In the genomic region with DNA sequence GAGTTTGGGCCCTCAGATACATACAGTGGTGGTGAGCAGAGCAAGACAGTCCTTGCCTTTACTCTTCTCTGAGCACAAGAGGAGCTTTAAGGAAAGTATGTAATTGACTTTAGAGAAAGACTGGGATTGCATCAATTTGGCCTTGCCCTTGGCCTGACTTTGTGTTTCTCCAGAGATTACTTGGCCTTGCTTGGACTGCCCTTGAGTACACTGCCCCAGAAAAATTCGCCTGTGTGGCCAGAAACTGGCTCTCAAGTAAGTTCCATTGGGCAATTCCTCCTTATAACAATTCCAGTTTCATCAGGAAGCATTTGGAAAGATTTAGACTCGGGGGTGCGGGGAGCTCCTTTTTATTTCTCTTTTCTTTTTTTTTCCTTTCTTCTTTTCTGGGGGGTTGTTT, we compare ENCODE assay signal across 14 mouse cellular contexts. TPM values are rescaled to one million over a fixed set of nuclear protein-coding genes. Genes with fewer than 3 reads are reported as not detected.
DNase-seq lines count a peak whose midpoint lies in the region; ATAC-seq lines count a peak whose summit lies in the region.
"Had no signal": no experiment of that assay in that cellular context is flagged by ENCODE, and none has a peak within 500 bp of the region (broad histone marks: within the 10 kb centered on the region; RNA-seq: fewer than 3 reads in every experiment).

No protein-coding gene starts in this region.

- no peaks in the 10 kb centered on the region for H3K4me1 ChIP-seq in kidney, embryonic 16.5 days (ENCODE audit: insufficient read depth, low read length)
- H3K4me1 ChIP-seq in intestine, embryonic 15.5 days (replicated peaks) = no peaks in the 10 kb centered on the region

- no peak overlapping the region for H3K4me3 ChIP-seq in kidney, embryonic 16.5 days (ENCODE audit: low read length)
- H3K4me3 ChIP-seq in intestine, embryonic 15.5 days (replicated peaks) = no peak overlapping the region
- H3K4me3 ChIP-seq: erythroblast, embryonic 14.5 days; left cerebral cortex, adult 2 months; myocyte had no signal

- H3K27me3 ChIP-seq in kidney, embryonic 16.5 days (ENCODE audit: insufficient read depth, low read length) = no peaks in the 10 kb centered on the region
- no peaks in the 10 kb centered on the region for H3K27me3 ChIP-seq in intestine, embryonic 15.5 days (replicated peaks)

- intact Hi-C loops in gastrocnemius, postnatal 14 days (cut with DNase I; ENCODE audit: low total_unique reads) = no loop called here

- no peak overlapping the region for H3K4me2 ChIP-seq in kidney, embryonic 16.5 days (replicated peaks; ENCODE audit: low read depth, low read length)
- no peak overlapping the region for H3K4me2 ChIP-seq in intestine, embryonic 15.5 days (replicated peaks)

- 86% methylated on average over 3 of the region's 3 CpGs for WGBS in kidney, embryonic 16.5 days
- 83% methylated on average over 3 of the region's 3 CpGs for WGBS in intestine, embryonic 15.5 days

- H3K9ac ChIP-seq in kidney, embryonic 16.5 days (replicated peaks; ENCODE audit: low read length) = no peak overlapping the region
- H3K9ac ChIP-seq in intestine, embryonic 15.5 days = no peak overlapping the region
- H3K9ac ChIP-seq: liver, embryonic 14.5 days had no signal

- peaks cover 9% of the 10 kb centered on the region; the same call in 1 of the 2 replicates for H3K36me3 ChIP-seq in kidney, embryonic 16.5 days (ENCODE audit: insufficient read depth, low read length)
- H3K36me3 ChIP-seq in intestine, embryonic 15.5 days = no peaks in the 10 kb centered on the region

- ATAC-seq in kidney, embryonic 16.5 days (ENCODE audit: low FRiP score, low TSS enrichment) = no peak
- ATAC-seq in intestine, embryonic 15.5 days = no peak
- ATAC-seq: intestine, embryonic 16.5 days had no signal

- no peaks in the 10 kb centered on the region for H3K9me3 ChIP-seq in kidney, embryonic 16.5 days (ENCODE audit: low read length)
- H3K9me3 ChIP-seq in intestine, embryonic 15.5 days = no peaks in the 10 kb centered on the region

- no peak overlapping the region for H3K27ac ChIP-seq in kidney, embryonic 16.5 days (ENCODE audit: low read length)
- no peak overlapping the region for H3K27ac ChIP-seq in intestine, embryonic 15.5 days
- H3K27ac ChIP-seq: left cerebral cortex, adult 2 months; liver, embryonic 14.5 days had no signal

- peak; percentile 66 for DNase-seq in adrenal gland, adult 2 months
- DNase-seq in adrenal gland, postnatal 4 days (ENCODE audit: low spot score in 2 of 2) = no peak
- peak; percentile 59 to 76 for DNase-seq in kidney, adult 8-10 months
- peak; percentile 13 for DNase-seq in gastrocnemius, postnatal 14 days
- DNase-seq in lung, postnatal 14 days = peak; percentile 43
- no peak for DNase-seq in spleen, postnatal 4 days (ENCODE audit: low spot score in 2 of 2)
- DNase-seq: cerebellum, adult 11 months had no signal

RNA-seq across cellular contexts. Expression of a gene that starts 34.9 kb away (rescaled TPM):
- total RNA-seq in adrenal gland, adult 2 months (2021) = 10 to 100 TPM; 32.6 to 34.1 TPM
- 7.7 and 11.2 TPM in 2 replicates for polyA plus RNA-seq in adrenal gland, adult 2 months (2012; rRNA removed)
- 10 to 100 TPM; 47.9 to 49.3 TPM for total RNA-seq in adrenal gland, postnatal 4 days (2021)
- polyA plus RNA-seq in kidney, embryonic 16.5 days (2015; fragmentation: Nextera tagmentation; extraction: Ambion mirVana) = 16.9 and 17.5 TPM in 2 replicates
- total RNA-seq in gastrocnemius, postnatal 14 days (2021) = 1 to 10 TPM; 4.9 to 5.2 TPM
- 9.3 and 10.0 TPM in 2 replicates for polyA plus RNA-seq in intestine, embryonic 15.5 days (2015; fragmentation: Nextera tagmentation; extraction: Ambion mirVana)

Comparison
In these comparisons a context has a peak if more than half of its experiments do, and no peak if none do; other contexts are left out.
1. DNase-seq: peak in adrenal gland, adult 2 months (single experiment), kidney, adult 8-10 months (2 of 2), gastrocnemius, postnatal 14 days (single experiment) and lung, postnatal 14 days (single experiment); none in adrenal gland, postnatal 4 days (0 of 2) and spleen, postnatal 4 days (0 of 2).
2. RNA of a gene that starts 34.9 kb away (total RNA-seq): 47.9 to 49.3 TPM in adrenal gland, postnatal 4 days and 32.6 to 34.1 TPM in adrenal gland, adult 2 months; 4.9 to 5.2 TPM in gastrocnemius, postnatal 14 days; every median in the first group is over 4 times any median in the second.